Mouse (Mus musculus) olfactory bulb, adult 2 months (tissue): Measurements from ENCODE around the gene Zfp148.

ENCODE experiments used
- CTCF ChIP-seq: fragments of 200-500 bp; IDR thresholded peaks from 2 replicates; pipeline ENCODE4 v1.5.1; 2012; ENCODE audit warnings: low read depth, mild to moderate bottlenecking, low read length, moderate library complexity; ENCODE audit not compliant: insufficient read depth
- POLR2A ChIP-seq: fragments of 200-500 bp; IDR thresholded peaks from 2 replicates; pipeline ENCODE4 v1.6.1; 2012; ENCODE audit warnings: mild to moderate bottlenecking, low read depth, low read length, moderate library complexity; ENCODE audit not compliant: insufficient read depth

DNA sequence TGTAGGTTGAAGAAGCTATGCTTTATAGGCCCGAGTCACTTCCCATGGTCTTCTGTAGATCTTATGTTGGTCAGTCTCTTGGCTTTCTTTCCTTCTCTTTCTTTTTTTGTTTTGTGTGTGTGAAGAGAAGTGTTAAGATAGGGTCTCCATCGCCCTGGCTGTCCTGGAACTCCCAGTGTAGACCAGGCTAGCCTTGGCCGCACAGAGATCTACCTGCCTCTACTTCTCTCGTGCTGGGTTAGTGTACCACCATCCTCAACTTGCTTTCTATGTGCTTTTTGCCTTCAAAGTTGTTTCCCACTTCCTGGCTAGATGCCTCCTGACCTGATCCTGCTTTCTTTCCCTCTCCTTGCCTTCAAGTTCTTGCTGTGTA, 84.6 kb downstream of the Zfp148 start:
- TF ChIP-seq CTCF (no peak), POLR2A (no peak)
